Mouse (Mus musculus) G1E-ER4 (cell line): Measurements from ENCODE around the gene Enpp7. TPM values are rescaled to one million over a fixed set of nuclear protein-coding genes. Genes with fewer than 3 reads are reported as not detected.

ENCODE experiments used
- GATA1 ChIP-seq: IDR thresholded peaks from one replicate; pipeline ENCODE4 v1.8.0; 2012; ENCODE audit warnings: low read length, inconsistent platforms
- polyA plus RNA-seq: library from polyadenylated mRNA; stranded (reverse); fragments of >175 nt; gene quantifications from 2 replicates; pipeline ENCODE4 v1.2.3, GENCODE M21; 2012

The Enpp7 gene
- not detected in 2 replicates for polyA plus RNA-seq

- no peak for TF ChIP-seq GATA1
These were observed at the start of gene Enpp7 for GRCm38 (mm10) chr11:118987999-118988398. TSS of gene Enpp7 (plus strand) at chr11:118988188.

GRCm38 (mm10) chr11:118939731-118940130 is 48.3 kb upstream of the Enpp7 start:
- TF ChIP-seq GATA1 = no peak

GRCm38 (mm10) chr11:118940539-118940938 is 47.4 kb upstream of the Enpp7 start:
- TF ChIP-seq GATA1 = no peak

- TF ChIP-seq GATA1 = no peak
These were observed 46.7 kb upstream of the Enpp7 start for GRCm38 (mm10) chr11:118941268-118941667.

GRCm38 (mm10) chr11:118945868-118946267 is 42.1 kb upstream of the Enpp7 start:
- TF ChIP-seq GATA1 = no peak

- no peak for TF ChIP-seq GATA1
These were observed 33.0 kb upstream of the Enpp7 start for GRCm38 (mm10) chr11:118955016-118955415.

- TF ChIP-seq GATA1 = no peak
These were observed 30.9 kb upstream of the Enpp7 start for GRCm38 (mm10) chr11:118957070-118957471.

GRCm38 (mm10) chr11:118960649-118961048 is 27.3 kb upstream of the Enpp7 start:
- TF ChIP-seq GATA1 = no peak

- TF ChIP-seq GATA1 = no peak
These were observed 25.5 kb upstream of the Enpp7 start for GRCm38 (mm10) chr11:118962478-118962877.

GRCm38 (mm10) chr11:118963926-118964325 is 24.1 kb upstream of the Enpp7 start:
- TF ChIP-seq GATA1 = no peak

- TF ChIP-seq GATA1 = no peak
These were observed 22.9 kb upstream of the Enpp7 start for GRCm38 (mm10) chr11:118965078-118965477.

GRCm38 (mm10) chr11:118971470-118972034 is 16.4 kb upstream of the Enpp7 start:
- TF ChIP-seq GATA1 = no peak

- TF ChIP-seq GATA1 = no peak
These were observed 15.3 kb upstream of the Enpp7 start for GRCm38 (mm10) chr11:118972431-118973377.

GRCm38 (mm10) chr11:118974340-118974739 is 13.6 kb upstream of the Enpp7 start:
- no peak for TF ChIP-seq GATA1

- TF ChIP-seq GATA1 = no peak
These were observed 12.6 kb upstream of the Enpp7 start for GRCm38 (mm10) chr11:118975427-118975826.

- no peak for TF ChIP-seq GATA1
These were observed 12.1 kb upstream of the Enpp7 start for GRCm38 (mm10) chr11:118975917-118976316.

GRCm38 (mm10) chr11:118980388-118980787 is 7.6 kb upstream of the Enpp7 start:
- TF ChIP-seq GATA1 = no peak
